Mouse (Mus musculus) limb, embryonic 12.5 days (tissue): Measurements from ENCODE around the gene Hipk3. TPM values are rescaled to one million over a fixed set of nuclear protein-coding genes. Genes with fewer than 3 reads are reported as not detected.

Experiments used
- ATAC-seq: fragments of 200-750 bp; cut with Nextera tagmentation; 2 replicates; pipeline ENCODE4 v1.8.0; 2017; ENCODE audit warnings: low read depth, moderate TSS enrichment; ENCODE audit not compliant: insufficient number of reproducible peaks, insufficient read depth, low FRiP score, low TSS enrichment
- H3K27ac ChIP-seq: fragments of 300-500 bp; sonication (generic); 2 replicates; pipeline ENCODE4 v1.5.1; 2016; ENCODE audit warnings: mild to moderate bottlenecking, moderate library complexity
- H3K27me3 ChIP-seq: fragments of 300-500 bp; sonication (generic); 2 replicates; pipeline ENCODE4 v1.6.1; 2016; ENCODE audit warnings: mild to moderate bottlenecking, moderate library complexity
- H3K36me3 ChIP-seq: fragments of 300-500 bp; sonication (generic); 2 replicates; pipeline ENCODE4 v1.6.1; 2016; ENCODE audit warnings: mild to moderate bottlenecking, moderate library complexity
- H3K4me1 ChIP-seq: fragments of 300-500 bp; sonication (generic); replicated peaks from 2 replicates; pipeline ENCODE4 v1.6.1; 2016
- H3K4me2 ChIP-seq: fragments of 300-500 bp; sonication (generic); 2 replicates; pipeline ENCODE4 v1.6.1; 2016; ENCODE audit warnings: mild to moderate bottlenecking, moderate library complexity
- H3K4me3 ChIP-seq: fragments of 300-500 bp; sonication (generic); replicated peaks from 2 replicates; pipeline ENCODE4 v1.5.1; 2016; ENCODE audit warnings: mild to moderate bottlenecking
- H3K9ac ChIP-seq: fragments of 300-500 bp; sonication (generic); replicated peaks from 2 replicates; pipeline ENCODE4 v1.6.1; 2016; ENCODE audit warnings: mild to moderate bottlenecking, moderate library complexity
- H3K9me3 ChIP-seq: fragments of 300-500 bp; sonication (generic); 2 replicates; pipeline ENCODE4 v1.6.1; 2016; ENCODE audit warnings: mild to moderate bottlenecking, moderate library complexity
- WGBS: fragments of 180-500 bp; shearing (Covaris S2); methylation state at CpG from one replicate; pipeline ENCODE4 v1.1.7; 2016; 5-methylcytosine and 5-hydroxymethylcytosine counted together
- microRNA counts: library from miRNA; unstranded; fragments of <30 nt; microRNA quantifications from one replicate; lab custom pipeline; 2017
- microRNA-seq: library from miRNA; unstranded; fragments of <30 nt; microRNA quantifications from one replicate; pipeline ENCODE4, GENCODE M21; 2017
- polyA plus RNA-seq: library from polyadenylated mRNA; unstranded; fragments of >200 nt; fragmentation: Nextera tagmentation; extraction: Ambion mirVana; gene quantifications from 2 replicates; pipeline ENCODE4 v1.2.1, GENCODE M21; 2016

Hipk3 gene
- polyA plus RNA-seq, 1 experiment from 2014 or later = 16.2 TPM

GRCm38 (mm10) chr2:104389231-104389630, 105.0 kb downstream of the Hipk3 start:
- Histone ChIP-seq H3K4me3 (no peak overlapping the region), H3K27ac (no peak overlapping the region), H3K4me2 (no peak overlapping the region), H3K27me3 (no peaks in the 10 kb centered on the region), H3K9me3 (no peaks in the 10 kb centered on the region), H3K4me1 (0 out of 2 replicates have a peak, but pooled peaks cover 4% of the 10 kb centered on the region), H3K9ac (no peak overlapping the region), H3K36me3 (no peaks in the 10 kb centered on the region)
- 90% methylated on average over 11 of the region's 11 CpGs for WGBS
- no peak for ATAC-seq

- Histone ChIP-seq H3K4me1 (no peaks in the 10 kb centered on the region), H3K4me2 (no peak overlapping the region), H3K27me3 (no peaks in the 10 kb centered on the region), H3K9me3 (no peaks in the 10 kb centered on the region), H3K4me3 (no peak overlapping the region), H3K36me3 (no peaks in the 10 kb centered on the region), H3K27ac (no peak overlapping the region), H3K9ac (no peak overlapping the region)
- WGBS = 87% methylated on average over 2 of the region's 2 CpGs
- no peak for ATAC-seq
Observed at GRCm38 (mm10) chr2:104385941-104386340, 108.3 kb downstream of the Hipk3 start.

GRCm38 (mm10) chr2:104383589-104383988, 110.7 kb downstream of the Hipk3 start:
- H3K27ac ChIP-seq = no peak overlapping the region
- no peak for ATAC-seq
- no peaks in the 10 kb centered on the region for H3K9me3 ChIP-seq
- H3K27me3 ChIP-seq = peaks cover 4% of the 10 kb centered on the region; the same call in 1 of the 2 replicates
- H3K4me2 ChIP-seq = no peak overlapping the region
- no peak overlapping the region for H3K4me3 ChIP-seq
- WGBS = 91% methylated on average over 4 of the region's 4 CpGs
- H3K9ac ChIP-seq = no peak overlapping the region
- H3K36me3 ChIP-seq = no peaks in the 10 kb centered on the region
- H3K4me1 ChIP-seq = peaks cover 7% of the 10 kb centered on the region

- Histone ChIP-seq H3K4me3 (no peak overlapping the region), H3K4me1 (peaks cover 7% of the 10 kb centered on the region), H3K27ac (no peak overlapping the region), H3K27me3 (peaks cover 4% of the 10 kb centered on the region; the same call in 1 of the 2 replicates), H3K36me3 (no peaks in the 10 kb centered on the region), H3K9me3 (no peaks in the 10 kb centered on the region), H3K4me2 (no peak overlapping the region), H3K9ac (no peak overlapping the region)
- 82% methylated on average over 6 of the region's 6 CpGs for WGBS
- no peak for ATAC-seq
Observed at GRCm38 (mm10) chr2:104382813-104383212, 111.4 kb downstream of the Hipk3 start.

GRCm38 (mm10) chr2:104379304-104379703, 114.9 kb downstream of the Hipk3 start:
- no peaks in the 10 kb centered on the region for H3K36me3 ChIP-seq
- peaks cover 6% of the 10 kb centered on the region; the same call in 1 of the 2 replicates for H3K27me3 ChIP-seq
- H3K4me3 ChIP-seq = no peak overlapping the region
- H3K4me1 ChIP-seq = peaks cover 7% of the 10 kb centered on the region
- no peaks in the 10 kb centered on the region for H3K9me3 ChIP-seq
- ATAC-seq = no peak
- no peak overlapping the region for H3K27ac ChIP-seq
- H3K9ac ChIP-seq = no peak overlapping the region
- 24% methylated on average over 7 of the region's 7 CpGs for WGBS
- H3K4me2 ChIP-seq = no peak overlapping the region

GRCm38 (mm10) chr2:104378791-104379190, 115.5 kb downstream of the Hipk3 start:
- peaks cover 6% of the 10 kb centered on the region; the same call in 1 of the 2 replicates for H3K27me3 ChIP-seq
- H3K4me2 ChIP-seq = no peak overlapping the region
- no peak overlapping the region for H3K27ac ChIP-seq
- WGBS = 9% methylated on average over 3 of the region's 3 CpGs
- H3K4me3 ChIP-seq = no peak overlapping the region
- ATAC-seq = no peak
- H3K9ac ChIP-seq = no peak overlapping the region
- H3K9me3 ChIP-seq = no peaks in the 10 kb centered on the region
- H3K36me3 ChIP-seq = no peaks in the 10 kb centered on the region
- peaks cover 7% of the 10 kb centered on the region for H3K4me1 ChIP-seq

GRCm38 (mm10) chr2:104377990-104378389, 116.3 kb downstream of the Hipk3 start:
- Histone ChIP-seq H3K4me2 (no peak overlapping the region), H3K9ac (no peak overlapping the region), H3K9me3 (no peaks in the 10 kb centered on the region), H3K27me3 (peaks cover 6% of the 10 kb centered on the region; the same call in 1 of the 2 replicates), H3K4me3 (no peak overlapping the region), H3K4me1 (peaks cover 7% of the 10 kb centered on the region), H3K27ac (no peak overlapping the region), H3K36me3 (no peaks in the 10 kb centered on the region)
- WGBS = 76% methylated on average over 2 of the region's 2 CpGs
- ATAC-seq = no peak

MicroRNA genes within 50 kb of the gene (microRNA counts, 519-probe panel; counts per million panel counts)
- microRNA mmu-miR-1902 (lab: Ali Mortazavi, UCI) = not detected

Small RNAs within 50 kb of the gene (microRNA-seq; reads per million reads assigned to microRNA genes)
- gene Mir1902 = not detected

Other genes with a start within 250 kb of the Hipk3 start
- gene D430041D05Rik, start 83.4 kb downstream of the Hipk3 start, polyA plus RNA-seq = 1.1 TPM in 2 replicates
- 100 and 107 TPM in 2 replicates for gene Cstf3, start 96.1 kb upstream of the Hipk3 start, polyA plus RNA-seq
- gene Tcp11l1, start 217.7 kb upstream of the Hipk3 start, polyA plus RNA-seq = 77.5 and 79.3 TPM in 2 replicates
- 0.24 TPM in 1 of 2 replicates, not detected in the other for gene Pin1rt1, start 221.9 kb upstream of the Hipk3 start, polyA plus RNA-seq
- gene Depdc7, start 248.4 kb upstream of the Hipk3 start, polyA plus RNA-seq = 4.0 and 4.5 TPM in 2 replicates